Mouse (Mus musculus) MEL-GATA-1-ER (cell line): ENCODE results near the gene N4bp3.
"Not testable (repeated sequence)": the region's sequence is repeated elsewhere in the genome, so short reads cannot be mapped to it uniquely, and the experiment has no call there.

Experiments used
- DNase-seq: peaks from one replicate; pipeline ENCODE4 v3.0.0-alpha.2; 2012; ENCODE audit warnings: low read depth; ENCODE audit errors: extremely low read depth

The N4bp3 gene

DNA sequence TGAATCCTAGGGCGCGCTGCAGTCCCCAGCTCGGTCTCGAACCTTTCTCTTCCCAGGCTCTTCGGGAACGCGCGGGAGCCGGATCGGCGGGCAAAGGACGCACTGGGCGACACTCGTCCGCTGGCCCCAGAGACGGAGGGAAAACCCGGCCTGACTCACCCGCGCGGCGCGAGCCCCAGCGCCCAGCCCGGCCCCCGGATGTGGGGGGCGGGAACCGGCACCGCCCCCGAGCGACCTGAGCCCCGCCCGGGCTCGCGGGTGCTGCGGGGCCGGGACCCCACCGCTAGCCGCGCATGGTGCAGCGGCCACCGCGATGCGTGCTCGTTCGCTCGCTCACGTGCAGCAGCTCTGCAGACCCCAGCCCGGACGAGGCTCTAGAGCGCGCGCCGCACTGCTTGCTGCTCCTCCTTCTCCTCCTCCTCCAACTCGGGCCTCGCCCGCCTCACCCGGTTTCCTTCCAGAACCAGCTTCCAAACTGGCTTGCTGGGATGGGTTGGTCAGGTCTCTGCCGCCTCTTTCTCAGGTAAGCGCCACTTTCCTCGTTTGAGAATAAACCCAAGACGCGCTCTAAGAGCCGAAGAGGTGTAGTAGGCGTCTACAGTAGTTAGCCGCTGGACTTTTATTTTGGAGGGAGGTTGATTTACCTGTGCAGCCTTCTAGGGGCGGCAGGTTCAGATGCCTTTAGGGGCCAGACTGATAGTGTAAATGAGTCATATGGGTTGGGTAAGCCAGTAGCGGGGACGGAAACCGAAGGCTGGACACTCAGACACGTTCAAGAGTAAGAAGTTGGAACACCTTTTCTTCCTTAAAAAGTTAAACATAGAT, at the start of gene N4bp3, which contains the start of gene D930048N14Rik:
N4bp3 (minus strand) TSS at position 152 of the 825 bp plus-strand sequence.
D930048N14Rik (plus strand) TSS at position 264 of the 825 bp plus-strand sequence.
- no peak for DNase-seq

DNA sequence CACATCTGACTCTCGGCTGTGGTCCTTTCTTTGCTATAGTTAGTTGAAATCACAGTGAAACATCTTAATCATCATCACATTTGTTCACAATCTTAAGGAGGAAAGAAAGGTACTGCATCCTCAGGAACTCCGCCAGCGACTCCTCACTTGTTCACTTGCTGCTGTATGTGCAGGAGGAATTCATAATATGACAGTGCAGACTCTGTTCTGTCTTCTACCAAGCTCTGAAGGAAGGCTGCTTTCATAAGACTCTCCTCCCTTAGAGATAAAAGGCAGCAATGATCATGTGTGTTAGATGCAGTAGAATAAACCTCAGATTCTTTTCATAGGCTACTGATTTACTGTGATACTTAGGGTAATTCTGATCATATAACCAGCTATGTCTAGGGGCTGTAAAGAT, 44.3 kb upstream of the N4bp3 start:
- no peak for DNase-seq

DNA sequence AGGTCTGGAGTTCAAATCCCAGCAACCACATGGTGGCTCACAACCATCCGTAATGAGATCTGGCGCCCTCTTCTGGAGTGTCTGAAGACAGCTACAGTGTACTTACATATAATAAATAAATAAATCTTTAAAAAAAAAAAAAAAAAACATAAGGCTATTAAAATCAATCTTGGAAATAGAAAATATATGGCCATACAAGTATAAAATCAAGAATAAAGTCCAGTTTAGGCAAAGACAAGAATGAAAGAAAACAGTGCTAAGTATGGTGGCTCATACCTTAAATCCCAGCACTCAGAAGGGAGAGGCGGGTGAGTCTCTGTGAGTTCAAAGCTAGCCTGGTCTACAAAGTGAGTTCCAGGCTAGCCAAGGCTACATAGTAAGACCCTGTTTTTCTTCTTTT, 40.0 kb upstream of the N4bp3 start:
- DNase-seq: not testable (repeated sequence)

DNA sequence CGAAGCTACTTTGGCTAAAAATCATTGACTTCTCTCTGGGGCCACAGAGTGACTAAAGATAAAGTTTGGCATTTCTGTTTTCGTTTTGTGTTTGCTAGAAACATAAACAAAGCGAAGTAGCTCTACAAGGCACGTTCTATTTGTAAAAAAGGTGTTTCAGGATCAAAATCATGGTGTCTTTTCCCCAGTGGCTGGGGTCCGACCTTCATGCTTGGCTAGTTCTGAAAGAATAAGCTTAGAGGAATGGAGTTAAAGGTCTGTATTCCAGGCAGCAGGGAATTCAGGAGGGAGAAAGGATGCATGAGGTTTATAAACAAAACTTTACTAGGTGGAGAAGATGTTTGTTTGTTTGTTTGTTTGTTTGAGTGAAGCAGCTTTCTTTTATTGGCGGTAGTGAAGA, 38.7 kb upstream of the N4bp3 start:
- DNase-seq: no peak

DNA sequence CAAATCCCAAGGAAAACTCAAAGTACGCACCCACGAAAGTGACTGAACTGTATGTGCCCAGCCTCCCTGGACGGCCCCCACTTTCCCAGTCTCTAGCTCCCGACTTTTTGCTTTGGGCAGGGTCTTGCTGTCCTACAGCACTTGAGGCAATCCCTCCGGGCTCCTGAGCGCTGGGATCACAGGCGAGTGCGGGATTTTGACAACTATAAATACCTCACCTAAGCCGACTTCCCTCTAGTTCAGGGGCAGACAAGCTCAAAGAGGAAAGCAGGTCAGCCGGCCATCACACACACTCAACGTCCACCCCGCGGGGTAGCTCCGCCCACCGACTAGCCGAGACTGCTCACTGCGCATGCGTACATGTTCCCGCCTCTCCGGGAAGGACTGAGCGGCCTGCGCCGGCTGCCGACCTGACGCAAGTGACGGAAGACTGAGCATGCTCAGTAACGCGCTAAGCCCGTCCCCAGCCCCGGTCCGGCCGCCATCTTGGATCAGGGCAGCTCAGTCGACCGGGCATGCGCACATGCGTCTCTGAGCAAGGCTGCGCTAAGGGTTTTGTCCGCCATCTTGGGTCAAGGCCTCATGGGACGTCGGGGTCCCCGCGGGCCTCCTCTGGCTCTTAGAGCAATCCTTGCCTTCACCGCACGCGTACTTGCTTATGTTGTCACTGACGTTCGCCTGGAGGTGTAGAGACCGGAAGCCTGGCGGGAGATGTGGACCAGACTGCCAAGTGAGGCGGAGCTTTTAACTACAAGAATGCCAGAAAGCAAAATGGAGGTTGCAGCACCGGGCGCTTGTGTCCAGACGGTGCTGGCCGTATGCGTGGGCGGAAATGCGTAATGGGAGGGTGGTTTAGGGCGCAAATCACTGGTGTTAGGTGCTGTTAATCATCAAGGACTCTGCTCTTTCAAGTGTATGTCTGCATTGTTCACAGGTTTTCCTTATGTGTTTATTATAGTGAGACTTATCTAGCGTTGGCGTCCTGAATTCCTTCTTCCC, 38.0 kb upstream of the N4bp3 start, which contains the start of gene 0610009B22Rik:
0610009B22Rik (minus strand) TSS at position 545 of the 999 bp plus-strand sequence.
- DNase-seq: peak; percentile 92

DNA sequence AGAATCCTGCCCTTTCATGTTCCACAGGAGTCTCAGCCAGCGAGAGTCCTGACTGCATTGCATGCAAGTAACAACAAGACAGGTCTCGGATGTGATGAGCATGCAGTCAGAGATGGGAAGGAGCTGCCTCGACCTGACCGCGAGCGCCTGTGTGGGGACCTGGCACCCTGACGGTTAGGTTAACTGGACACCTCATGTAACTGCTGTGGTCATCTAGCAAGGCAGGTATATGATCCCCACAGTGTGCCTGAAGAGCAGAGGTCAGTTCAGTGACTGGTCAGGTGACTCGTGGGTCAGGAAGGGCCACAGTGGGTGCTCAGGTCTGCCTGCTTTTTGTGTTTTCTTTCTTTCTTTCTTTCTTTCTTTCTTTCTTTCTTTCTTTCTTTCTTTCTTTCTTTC, 31.3 kb upstream of the N4bp3 start:
- DNase-seq: no peak

DNA sequence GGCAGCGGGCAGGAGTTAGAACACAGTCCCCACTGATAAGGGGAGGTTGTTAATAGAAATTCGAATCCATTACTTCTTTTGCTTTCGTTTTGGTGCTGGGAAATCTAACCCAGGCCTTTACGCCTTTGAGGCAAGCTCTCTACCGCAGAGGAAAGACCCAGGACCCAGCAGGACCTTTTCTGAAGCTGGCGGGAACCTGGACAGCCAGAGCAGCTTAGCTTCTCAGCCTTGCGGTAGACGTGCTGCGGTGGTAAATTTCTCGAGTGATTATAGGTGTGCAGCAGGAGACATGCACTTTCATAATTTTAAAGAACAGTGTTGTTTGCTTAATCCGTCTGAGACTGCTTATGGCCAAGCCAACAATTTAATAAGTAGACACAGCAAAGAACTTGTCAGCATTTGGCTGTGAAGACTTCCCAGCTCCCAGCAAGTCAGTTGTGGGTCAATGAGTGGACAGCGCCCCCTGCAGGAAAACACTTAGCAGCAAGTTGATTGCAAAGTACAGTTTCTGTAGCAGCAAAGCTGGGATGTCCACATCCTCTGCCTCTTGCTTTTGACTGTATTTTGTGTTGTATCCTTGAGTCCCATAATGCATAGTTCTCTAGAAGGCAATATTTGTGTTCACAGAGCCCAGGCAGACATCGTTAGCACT, 30.8 kb upstream of the N4bp3 start:
- DNase-seq: peak; percentile 71

DNA sequence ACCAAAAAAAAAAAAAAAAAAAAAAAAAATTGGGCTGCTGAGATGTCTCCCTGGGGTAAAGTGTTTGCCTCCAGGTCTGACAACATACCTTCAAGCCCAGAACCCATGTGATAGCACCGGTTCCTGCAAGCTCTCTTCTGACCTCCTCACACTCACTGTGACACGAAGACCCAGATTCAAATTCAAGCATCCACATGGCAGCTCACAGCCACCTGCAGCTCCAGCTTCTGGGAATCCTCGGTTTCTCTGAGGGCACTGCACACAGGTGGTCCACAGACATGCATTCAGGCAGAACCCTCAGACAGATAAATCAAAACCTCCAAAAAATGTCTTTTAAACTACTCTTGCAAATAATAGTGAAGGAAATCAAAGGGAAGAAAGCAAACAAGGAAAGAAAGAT, 28.8 kb upstream of the N4bp3 start:
- no peak for DNase-seq

DNA sequence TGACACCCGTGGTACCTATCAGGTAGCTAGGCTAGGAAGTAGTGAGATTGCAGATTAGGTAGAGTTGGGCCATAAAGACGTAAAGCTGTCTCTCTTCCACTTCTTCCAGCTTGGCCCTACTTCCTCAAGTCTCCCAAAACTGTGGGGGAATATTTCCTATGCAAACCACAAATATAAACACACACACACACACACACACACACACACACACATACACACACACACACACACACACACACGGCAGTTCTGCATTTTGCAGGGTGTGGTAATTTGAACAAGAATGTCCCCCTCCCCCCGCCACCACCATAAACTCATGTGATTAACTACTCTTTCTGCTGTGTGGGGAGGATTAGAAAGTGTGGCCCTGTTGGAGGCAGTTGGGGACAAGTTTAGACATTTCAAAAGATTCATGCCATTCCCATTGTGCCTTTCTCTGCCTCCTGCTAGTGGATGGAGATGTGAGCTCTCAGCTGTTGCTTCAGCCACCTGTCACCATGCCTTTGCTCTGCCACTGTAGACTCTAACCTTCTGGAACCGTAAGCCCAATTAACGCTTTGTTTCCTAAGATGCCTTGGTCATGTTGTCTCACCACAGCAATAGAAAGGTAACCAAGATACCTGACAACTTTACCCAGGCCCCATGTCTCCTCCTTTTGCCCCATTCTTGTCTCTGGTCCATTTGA, 27.2 kb upstream of the N4bp3 start:
- peak; percentile 22 for DNase-seq

DNA sequence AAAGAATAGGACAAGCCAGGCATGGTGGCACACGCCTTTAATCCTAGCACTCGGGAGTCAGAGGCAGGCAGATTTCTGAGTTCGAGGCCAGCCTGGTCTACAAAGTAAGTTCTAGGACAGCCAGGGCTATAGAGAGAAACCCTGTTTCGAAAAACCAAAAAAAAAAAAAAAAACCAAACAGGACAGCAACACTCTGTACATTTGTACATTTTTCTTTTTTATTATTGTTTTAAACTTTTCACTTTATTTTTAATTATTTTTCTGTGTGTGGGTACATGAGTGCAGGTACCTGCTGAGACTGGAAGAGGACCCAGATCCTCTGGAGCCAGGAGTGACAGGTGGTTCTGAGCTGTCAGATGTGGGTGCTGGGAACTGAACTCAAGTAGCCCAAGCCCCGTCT, 24.7 kb upstream of the N4bp3 start:
- no peak for DNase-seq

DNA sequence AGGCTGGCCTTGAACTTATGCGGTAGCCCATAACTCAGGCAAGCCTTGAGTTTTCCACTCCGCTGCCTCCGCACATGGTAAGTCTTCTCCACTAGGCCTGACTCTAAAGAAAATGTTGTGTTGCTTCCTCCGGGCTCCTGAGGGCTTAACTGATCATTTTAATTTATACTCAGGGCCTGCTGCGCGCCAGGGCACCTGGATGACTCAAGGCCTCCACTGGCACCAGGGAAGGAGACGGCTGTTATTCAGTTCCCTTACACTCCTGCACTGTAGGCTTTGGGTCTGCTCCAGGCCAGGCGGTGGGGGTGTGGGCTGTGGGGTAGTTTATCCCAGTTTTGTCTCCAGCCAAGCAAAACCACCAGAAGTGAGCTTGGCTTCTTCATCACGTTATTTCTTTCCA, 22.6 kb upstream of the N4bp3 start:
- DNase-seq: no peak

DNA sequence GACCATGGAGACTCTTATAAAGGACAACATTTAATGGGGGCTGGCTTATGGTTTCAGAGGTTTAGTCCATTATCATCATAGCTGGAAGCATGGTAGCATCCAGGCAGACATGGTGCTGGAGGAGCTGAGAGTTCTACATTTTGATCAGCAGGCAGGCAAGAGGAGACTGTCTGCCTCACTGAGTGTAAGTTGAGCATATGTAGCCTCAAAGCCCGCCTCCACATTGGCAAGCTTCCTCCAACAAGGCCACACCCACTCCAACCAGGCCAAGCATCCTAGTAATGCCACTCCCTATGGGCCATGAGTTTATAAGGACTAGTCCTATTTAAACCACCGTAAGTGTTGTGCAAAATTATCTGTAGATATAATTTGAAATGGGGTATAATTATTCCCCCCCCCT, 20.7 kb upstream of the N4bp3 start:
- DNase-seq: no peak

DNA sequence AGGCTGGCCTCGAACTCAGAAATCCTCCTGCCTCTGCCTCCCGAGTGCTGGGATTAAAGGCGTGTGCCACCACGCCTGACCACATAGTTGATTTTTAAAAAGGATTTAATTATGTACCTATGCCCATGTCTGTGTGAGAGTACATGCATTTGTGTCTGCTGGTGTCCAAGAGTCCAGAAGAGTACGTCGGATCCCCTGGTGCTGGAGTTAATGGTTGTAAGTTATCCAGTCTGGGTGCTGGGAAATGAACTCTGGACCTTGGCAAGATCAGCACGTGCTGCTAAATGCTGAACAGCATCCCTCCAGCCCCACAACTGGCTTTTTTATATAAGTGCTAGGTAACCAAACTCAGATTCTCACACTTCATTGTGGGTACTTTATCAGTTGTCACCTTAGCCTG, 20.2 kb upstream of the N4bp3 start:
- no peak for DNase-seq

DNA sequence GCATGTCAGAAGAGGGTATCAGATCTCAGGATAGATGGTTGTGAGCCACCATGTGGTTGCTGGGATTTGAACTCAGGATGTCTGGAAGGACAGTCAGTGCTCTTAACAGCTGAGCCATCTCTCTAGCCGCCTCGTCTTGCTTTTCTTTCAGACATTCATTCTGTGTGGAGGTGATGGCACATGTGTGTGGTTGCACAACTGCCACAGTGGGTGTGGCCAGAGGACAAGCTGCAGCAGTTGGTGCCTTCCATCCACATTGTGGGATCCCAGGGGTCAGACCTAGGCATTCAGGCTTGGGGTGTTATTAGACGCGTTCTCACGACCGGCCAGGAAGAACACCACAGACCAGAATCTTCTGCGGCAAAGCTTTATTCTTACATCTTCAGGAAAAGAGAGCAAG, 14.1 kb upstream of the N4bp3 start:
- DNase-seq: not testable (repeated sequence)

DNA sequence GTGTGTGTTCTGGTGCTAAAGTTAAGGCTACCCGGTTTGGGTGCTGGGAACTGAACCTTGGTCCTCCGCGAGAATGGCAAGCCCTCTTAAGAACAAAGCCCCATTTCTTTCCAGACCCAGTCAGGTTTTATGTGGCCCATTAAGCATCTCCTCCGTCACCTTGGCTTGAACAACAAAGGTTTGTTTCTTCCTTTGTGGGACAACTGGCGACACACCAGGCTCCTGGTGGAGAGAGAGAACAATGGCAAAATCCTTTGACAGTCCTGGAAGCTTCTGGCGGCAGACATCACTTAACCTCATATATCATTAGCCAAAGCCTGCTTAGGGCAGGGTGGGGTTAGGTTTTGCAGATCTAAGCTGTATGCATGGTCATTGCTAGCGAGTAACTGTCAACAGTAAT, 12.0 kb upstream of the N4bp3 start:
- DNase-seq: no peak

DNA sequence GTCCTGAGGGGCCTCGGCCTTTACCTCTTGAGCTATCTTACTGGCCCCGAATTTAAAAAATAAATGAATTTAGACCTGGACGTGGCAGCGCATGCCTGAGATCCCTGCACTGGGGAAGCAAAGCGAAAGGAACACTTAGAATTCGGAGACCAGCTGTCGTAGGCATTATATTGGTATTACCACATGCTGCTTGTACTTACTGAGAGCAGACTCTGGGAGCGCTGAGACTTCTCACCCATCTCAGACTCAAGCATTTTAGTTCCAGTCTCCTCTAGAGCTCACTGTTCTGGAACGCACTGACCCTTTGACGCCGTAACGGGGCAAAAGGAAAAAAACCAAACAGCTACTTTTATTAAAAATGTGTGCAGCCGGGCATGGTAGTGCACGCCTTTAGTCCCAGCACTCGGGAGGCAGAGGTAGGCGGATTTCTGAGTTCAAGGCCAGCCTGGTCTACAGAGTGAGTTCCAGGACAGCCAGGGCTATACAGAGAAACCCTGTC, 11.3 kb upstream of the N4bp3 start:
- no peak for DNase-seq

DNA sequence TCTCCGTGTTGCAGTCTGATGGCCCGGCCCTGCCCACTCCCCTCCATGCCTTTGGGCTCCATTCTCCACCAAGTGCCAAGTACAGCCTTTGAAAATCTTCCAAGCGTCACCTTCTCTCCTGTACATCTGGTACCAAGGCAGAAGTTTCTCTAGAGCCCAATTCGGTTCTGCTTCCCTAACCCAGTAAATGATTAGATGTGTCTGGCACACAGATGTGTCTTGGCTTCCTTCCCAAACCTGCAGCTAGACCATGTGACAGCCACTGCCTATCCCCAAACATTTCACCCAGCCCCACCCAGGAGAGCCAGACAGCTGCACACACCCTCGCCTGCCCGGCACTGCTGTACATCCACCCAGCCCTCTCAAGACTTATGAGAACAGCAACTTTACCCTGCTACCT, 8.1 kb upstream of the N4bp3 start:
- DNase-seq: no peak

DNA sequence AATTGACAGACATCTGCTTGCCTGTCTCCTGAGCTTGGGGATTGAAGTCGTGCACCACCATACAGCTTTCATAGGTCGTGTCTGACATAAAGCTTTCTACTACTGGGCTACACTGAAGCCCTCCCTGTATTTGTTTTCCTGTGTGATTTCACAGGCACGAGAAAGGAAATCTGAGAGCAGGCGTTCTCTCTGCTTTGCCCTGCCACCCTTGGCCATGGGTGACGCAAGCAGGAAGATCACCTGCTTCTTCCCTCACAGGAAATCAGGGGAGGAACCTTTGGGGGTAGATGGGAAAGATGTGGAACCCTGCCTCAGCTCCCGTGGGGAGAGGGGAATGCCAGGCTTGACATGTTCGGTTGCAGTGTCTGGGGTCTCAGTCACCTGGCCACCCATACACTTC, 7.6 kb upstream of the N4bp3 start:
- no peak for DNase-seq

DNA sequence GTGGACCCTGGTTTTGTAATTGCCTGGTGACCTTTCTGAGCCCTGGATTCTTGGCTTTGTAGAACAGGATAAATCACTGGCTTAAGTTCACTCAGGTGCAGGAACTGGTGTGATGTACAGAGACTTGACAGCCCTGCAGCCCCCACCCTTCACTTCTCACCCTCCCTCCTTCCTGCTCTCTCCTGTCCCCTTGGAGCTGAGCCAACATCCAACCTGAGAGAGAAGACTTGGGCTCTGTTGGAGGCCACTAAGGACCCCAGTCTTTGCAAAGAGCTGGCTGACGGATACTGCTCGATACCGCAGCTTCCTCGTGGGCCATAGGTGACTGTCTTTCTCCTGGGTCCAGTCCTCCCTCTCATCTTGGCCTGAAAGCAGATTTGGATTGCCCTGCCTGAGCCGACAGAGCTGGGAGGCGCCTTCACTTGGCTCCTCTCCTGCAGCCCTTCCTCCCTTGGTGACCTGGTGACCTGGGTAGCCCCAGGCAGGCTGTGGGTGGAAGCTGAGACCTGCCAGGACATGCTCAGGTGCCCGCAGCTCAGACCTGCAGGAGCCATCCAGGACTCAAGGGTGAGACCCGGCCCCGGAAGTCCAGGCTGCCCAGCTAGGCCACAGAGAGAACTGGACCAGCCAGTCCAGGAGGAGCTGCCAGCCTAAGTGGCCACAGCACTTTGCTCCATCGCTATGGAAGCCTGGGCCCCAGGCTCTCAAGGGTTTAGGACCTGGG, 6.3 kb upstream of the N4bp3 start:
- no peak for DNase-seq

DNA sequence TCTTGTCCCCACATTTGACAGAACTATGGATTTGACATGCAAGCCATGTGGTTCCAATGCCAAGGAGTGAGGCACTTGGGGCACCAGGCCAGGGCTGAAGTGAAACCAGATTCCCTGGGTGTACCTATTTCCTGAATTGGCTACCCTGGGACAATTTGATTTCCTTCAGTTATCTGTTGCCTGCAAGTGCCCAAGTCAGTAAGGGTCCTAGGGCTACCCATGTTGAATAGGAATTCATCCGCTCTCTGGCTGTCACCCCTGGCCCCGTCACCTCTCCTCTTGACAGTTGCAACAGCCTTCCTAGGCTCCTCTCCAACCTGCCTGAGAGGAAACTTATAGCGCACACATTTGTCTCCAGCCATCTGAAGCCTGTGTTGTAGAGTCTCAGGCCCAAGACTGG, 4.2 kb upstream of the N4bp3 start:
- no peak for DNase-seq
